Mouse (Mus musculus): ENCODE data around the gene Slc43a1. TPM values are rescaled to one million over a fixed set of nuclear protein-coding genes. Genes with fewer than 3 reads are reported as not detected.
"Not testable (repeated sequence)": the region's sequence is repeated elsewhere in the genome, so short reads cannot be mapped to it uniquely, and the experiment has no call there.

Slc43a1 gene
- total and polyA plus RNA-seq, 2 experiments from 2014 or later: 0.46 to 1.8 TPM

DNA sequence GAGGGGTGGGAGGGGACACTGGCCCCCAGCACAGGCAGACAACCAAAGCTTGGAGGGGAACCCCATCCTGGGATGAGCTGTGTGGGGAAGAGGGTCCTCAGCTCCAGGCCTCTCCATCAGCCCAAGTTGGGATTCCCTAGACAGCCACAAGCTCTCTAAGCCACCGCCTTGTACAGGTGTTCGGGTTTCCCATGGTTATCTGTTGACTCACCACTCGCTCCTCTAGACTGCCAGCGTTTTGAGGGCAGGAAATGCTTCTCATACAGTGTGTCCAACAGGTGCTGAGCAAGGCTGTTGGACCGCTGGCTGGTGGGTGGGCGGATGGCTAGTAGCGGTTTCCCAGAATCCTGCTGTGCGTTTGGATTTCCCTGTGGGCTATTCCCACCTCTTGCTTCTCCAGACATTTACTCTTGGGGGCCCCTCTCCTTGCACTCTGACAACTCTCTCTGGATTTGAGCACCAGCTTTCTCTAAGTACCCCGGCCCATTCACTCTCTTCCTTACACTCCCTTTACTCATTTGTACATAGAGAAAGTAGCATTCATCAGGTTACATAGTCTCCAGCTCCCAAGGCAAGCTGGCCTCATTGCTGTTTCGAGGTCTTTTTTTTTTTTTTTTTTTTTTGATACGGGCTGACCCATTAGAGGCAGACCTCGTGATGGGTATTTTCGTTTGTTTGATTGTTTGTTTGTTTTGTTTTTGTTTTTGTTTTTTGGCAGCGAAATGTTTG lies 50.8 kb downstream of the Slc43a1 start:
- H3K4me3 ChIP-seq (ENCODE audit: low read depth, low read length): peak overlapping the region; percentile 25
- no peaks in the 10 kb centered on the region for H3K36me3 ChIP-seq (ENCODE audit: insufficient read depth, low read length)
- H3K9ac ChIP-seq (replicated peaks; ENCODE audit: low read length, poor library complexity, severe bottlenecking): peak overlapping the region; percentile 1; the same call in 1 of the 2 replicates
- WGBS: 10% methylated on average over 14 of the region's 14 CpGs
- no peak for DNase-seq (ENCODE audit: low spot score)
- H3K4me2 ChIP-seq (ENCODE audit: low read depth, low read length, poor library complexity, severe bottlenecking): peak overlapping the region; percentile 46
- peaks cover 10% of the 10 kb centered on the region; the same call in 1 of the 2 replicates for H3K4me1 ChIP-seq (ENCODE audit: insufficient read depth, low read length)
- ATAC-seq (ENCODE audit: low FRiP score): no peak
- TF ChIP-seq CTCF (IDR thresholded peaks at IDR 0.05): no peak
- peaks cover 20% of the 10 kb centered on the region; the same call in 1 of the 2 replicates for H3K27me3 ChIP-seq (ENCODE audit: insufficient read depth, low read length)
- no peak overlapping the region for H3K27ac ChIP-seq (ENCODE audit: low read depth, low read length)
- H3K9me3 ChIP-seq (ENCODE audit: low read length): no peaks in the 10 kb centered on the region

DNA sequence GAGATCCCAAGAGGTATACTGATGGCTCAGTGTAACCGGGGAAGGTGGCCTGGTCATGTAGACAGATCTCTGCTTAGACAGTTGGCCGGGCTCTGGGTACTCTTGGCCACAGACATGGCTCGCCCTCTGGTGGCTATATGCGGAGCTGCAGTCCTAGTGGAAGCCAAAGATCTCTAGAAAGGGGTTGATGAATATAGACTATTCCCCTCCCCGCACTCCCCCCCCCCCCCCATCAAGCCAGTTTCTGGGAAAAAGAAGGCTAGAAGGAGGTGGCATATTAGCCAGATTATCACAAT lies 51.3 kb downstream of the Slc43a1 start:
- no peaks in the 10 kb centered on the region for H3K9me3 ChIP-seq (ENCODE audit: low read length)
- 0% methylated on average over 5 of the region's 5 CpGs for WGBS
- ATAC-seq (ENCODE audit: low FRiP score) (no peak), DNase-seq (ENCODE audit: low spot score) (peak; percentile 85)
- H3K27ac ChIP-seq (ENCODE audit: low read depth, low read length): no peak overlapping the region
- H3K9ac ChIP-seq (replicated peaks; ENCODE audit: low read length, poor library complexity, severe bottlenecking): no peak overlapping the region
- H3K4me1 ChIP-seq (ENCODE audit: insufficient read depth, low read length): peaks cover 10% of the 10 kb centered on the region; the same call in 1 of the 2 replicates
- TF ChIP-seq CTCF (IDR thresholded peaks at IDR 0.05): peak; percentile 81
- no peak overlapping the region for H3K4me3 ChIP-seq (ENCODE audit: low read depth, low read length)
- H3K4me2 ChIP-seq (ENCODE audit: low read depth, low read length, poor library complexity, severe bottlenecking): no peak overlapping the region
- no peaks in the 10 kb centered on the region for H3K36me3 ChIP-seq (ENCODE audit: insufficient read depth, low read length)
- peaks cover 19% of the 10 kb centered on the region; the same call in 1 of the 2 replicates for H3K27me3 ChIP-seq (ENCODE audit: insufficient read depth, low read length)

DNA sequence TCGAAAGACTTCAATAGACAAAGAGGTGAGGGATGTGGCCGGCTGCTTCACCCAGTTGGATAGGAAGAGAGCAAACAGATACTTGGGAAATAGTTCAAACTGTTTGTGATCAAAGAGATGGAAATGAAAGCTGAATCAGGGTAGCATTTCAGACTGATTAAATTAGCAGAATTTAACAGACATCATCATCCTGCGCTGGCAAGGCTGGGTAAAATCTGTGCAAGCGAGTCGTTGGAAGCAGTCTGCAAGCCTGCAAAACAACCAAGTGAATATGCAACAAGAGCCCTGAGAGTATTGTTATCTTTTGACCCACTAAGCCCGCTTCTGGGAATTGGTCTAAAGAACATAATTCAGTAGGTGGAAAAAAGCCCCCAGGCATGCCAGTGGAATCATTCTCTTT lies 54.7 kb downstream of the Slc43a1 start:
- no peak for DNase-seq (ENCODE audit: low spot score)
- no peak overlapping the region for H3K27ac ChIP-seq (ENCODE audit: low read depth, low read length)
- no peak for ATAC-seq (ENCODE audit: low FRiP score)

DNA sequence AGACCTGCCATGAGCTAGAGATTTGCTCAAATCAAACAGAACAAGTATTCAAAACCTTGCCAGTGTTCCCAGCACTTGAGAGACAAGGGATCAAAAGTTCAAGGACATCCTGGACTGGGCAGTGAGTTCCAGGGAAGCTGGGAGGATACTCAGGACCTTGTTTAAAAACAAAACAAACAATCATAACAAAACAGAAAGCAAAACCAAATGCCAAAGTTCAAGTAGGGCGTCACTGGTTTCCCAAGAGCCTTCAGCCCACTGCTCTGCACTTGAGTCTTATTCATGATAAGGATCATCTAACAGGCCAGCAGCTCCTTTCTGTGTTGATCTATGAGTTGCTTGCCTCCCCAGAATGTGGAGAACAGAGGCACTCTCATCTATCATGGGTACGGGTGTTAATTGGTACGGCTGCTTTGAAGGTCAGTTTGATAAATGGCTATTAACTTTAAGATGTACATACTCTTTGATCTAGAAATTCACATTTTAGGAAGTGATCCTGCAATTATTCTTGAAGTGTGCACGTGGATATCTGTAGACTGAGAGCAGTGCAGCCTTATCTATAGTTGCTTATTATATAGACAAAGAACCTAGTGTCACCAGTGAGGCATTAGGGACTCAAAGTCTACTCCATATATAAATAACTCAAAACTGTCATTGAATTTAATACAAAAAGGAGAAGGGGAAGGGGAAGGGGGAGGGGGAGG lies 57.0 kb downstream of the Slc43a1 start:
- no peak for TF ChIP-seq CTCF (IDR thresholded peaks at IDR 0.05)

More for the DNA sequence above, 54.7 kb downstream of the Slc43a1 start:
- no peaks in the 10 kb centered on the region for H3K9me3 ChIP-seq (ENCODE audit: low read length)
- TF ChIP-seq CTCF (IDR thresholded peaks at IDR 0.05): no peak
- H3K4me1 ChIP-seq (ENCODE audit: insufficient read depth, low read length): 0 out of 2 replicates have a peak, but pooled peaks cover 5% of the 10 kb centered on the region
- no peak overlapping the region for H3K4me3 ChIP-seq (ENCODE audit: low read depth, low read length)
- 33% methylated on average over 6 of the region's 6 CpGs for WGBS
- no peak overlapping the region for H3K9ac ChIP-seq (replicated peaks; ENCODE audit: low read length, poor library complexity, severe bottlenecking)
- no peaks in the 10 kb centered on the region for H3K36me3 ChIP-seq (ENCODE audit: insufficient read depth, low read length)
- H3K4me2 ChIP-seq (ENCODE audit: low read depth, low read length, poor library complexity, severe bottlenecking): 0 out of 2 replicates have a peak overlapping the region, but pooled peaks have one; percentile 4
- 0 out of 2 replicates have a peak, but pooled peaks cover 13% of the 10 kb centered on the region for H3K27me3 ChIP-seq (ENCODE audit: insufficient read depth, low read length)

DNA sequence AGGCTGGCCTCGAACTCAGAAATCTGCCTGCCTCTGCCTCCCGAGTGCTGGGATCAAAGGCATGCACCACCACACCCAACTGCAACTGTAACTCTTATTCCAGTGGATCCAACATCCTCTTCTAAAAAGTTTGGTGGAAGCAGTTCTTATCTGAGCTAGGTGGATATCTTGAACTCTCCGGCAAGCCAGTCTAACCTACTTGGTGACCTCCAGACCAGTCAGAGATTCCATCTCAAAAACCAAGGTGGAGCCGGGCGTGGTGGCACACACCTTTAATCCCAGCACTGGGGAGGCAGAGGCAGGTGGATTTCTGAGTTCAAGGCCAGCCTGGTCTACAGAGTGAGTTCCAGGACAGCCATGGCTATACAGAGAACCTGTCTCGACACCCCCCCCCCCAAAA lies 58.0 kb downstream of the Slc43a1 start:
- H3K4me3 ChIP-seq (ENCODE audit: low read depth, low read length); H3K27ac ChIP-seq (ENCODE audit: low read depth, low read length); H3K4me2 ChIP-seq (ENCODE audit: low read depth, low read length, poor library complexity, severe bottlenecking); ATAC-seq (ENCODE audit: low FRiP score); H3K9me3 ChIP-seq (ENCODE audit: low read length); H3K9ac ChIP-seq (replicated peaks; ENCODE audit: low read length, poor library complexity, severe bottlenecking); H3K27me3 ChIP-seq (ENCODE audit: insufficient read depth, low read length); H3K36me3 ChIP-seq (ENCODE audit: insufficient read depth, low read length); DNase-seq (ENCODE audit: low spot score); H3K4me1 ChIP-seq (ENCODE audit: insufficient read depth, low read length): not testable (repeated sequence)
- WGBS: 94% methylated on average over 6 of the region's 6 CpGs

More for the DNA sequence above, 57.0 kb downstream of the Slc43a1 start:
- no peak overlapping the region for H3K4me2 ChIP-seq (ENCODE audit: low read depth, low read length, poor library complexity, severe bottlenecking)
- DNase-seq (ENCODE audit: low spot score): no peak
- H3K4me3 ChIP-seq (ENCODE audit: low read depth, low read length): no peak overlapping the region
- no peaks in the 10 kb centered on the region for H3K9me3 ChIP-seq (ENCODE audit: low read length)
- no peak for ATAC-seq (ENCODE audit: low FRiP score)
- H3K4me1 ChIP-seq (ENCODE audit: insufficient read depth, low read length): no peaks in the 10 kb centered on the region
- no peaks in the 10 kb centered on the region for H3K36me3 ChIP-seq (ENCODE audit: insufficient read depth, low read length)
- 69% methylated on average over 4 of the region's 4 CpGs for WGBS
- no peak overlapping the region for H3K9ac ChIP-seq (replicated peaks; ENCODE audit: low read length, poor library complexity, severe bottlenecking)
- 0 out of 2 replicates have a peak, but pooled peaks cover 2% of the 10 kb centered on the region for H3K27me3 ChIP-seq (ENCODE audit: insufficient read depth, low read length)
- no peak overlapping the region for H3K27ac ChIP-seq (ENCODE audit: low read depth, low read length)

DNA sequence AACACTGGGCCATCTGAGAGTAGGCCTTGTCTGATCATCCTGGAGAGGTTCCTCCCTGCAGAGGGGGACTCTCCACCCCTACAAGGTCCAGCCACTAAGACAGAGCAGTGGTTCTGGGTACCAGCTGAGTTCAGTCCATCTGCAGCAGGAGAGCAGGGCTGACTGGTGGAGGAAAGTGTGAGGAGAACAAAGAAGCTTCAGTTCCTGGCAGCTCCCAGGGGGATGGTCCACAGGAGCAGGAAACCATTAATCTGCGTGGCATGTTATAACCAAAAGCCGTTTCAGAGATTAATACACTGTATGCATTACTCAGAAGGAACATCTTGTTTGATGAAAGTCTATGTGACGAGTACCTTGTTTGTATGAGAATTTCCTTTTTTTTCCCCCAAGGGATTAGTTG lies 74.1 kb downstream of the Slc43a1 start:
- ATAC-seq (ENCODE audit: low FRiP score): no peak
- 60% methylated on average over 3 of the region's 3 CpGs for WGBS
- DNase-seq (ENCODE audit: low spot score): no peak

More for the DNA sequence above, 74.1 kb downstream of the Slc43a1 start:
- no peak overlapping the region for H3K27ac ChIP-seq (ENCODE audit: low read depth, low read length)
- TF ChIP-seq CTCF (IDR thresholded peaks at IDR 0.05): no peak
- no peaks in the 10 kb centered on the region for H3K4me1 ChIP-seq (ENCODE audit: insufficient read depth, low read length)
- no peak overlapping the region for H3K4me2 ChIP-seq (ENCODE audit: low read depth, low read length, poor library complexity, severe bottlenecking)
- no peaks in the 10 kb centered on the region for H3K27me3 ChIP-seq (ENCODE audit: insufficient read depth, low read length)
- H3K36me3 ChIP-seq (ENCODE audit: insufficient read depth, low read length): no peaks in the 10 kb centered on the region
- H3K4me3 ChIP-seq (ENCODE audit: low read depth, low read length): no peak overlapping the region
- H3K9me3 ChIP-seq (ENCODE audit: low read length): no peaks in the 10 kb centered on the region
- no peak overlapping the region for H3K9ac ChIP-seq (replicated peaks; ENCODE audit: low read length, poor library complexity, severe bottlenecking)

Other genes with a start within 250 kb of the Slc43a1 start
- gene Ctnnd1, start 188.1 kb upstream of the Slc43a1 start, total RNA-seq (2014; rRNA removed): 81.1 and 82.9 TPM in 2 replicates
- 13.7 and 15.8 TPM in 2 replicates for gene Ctnnd1, start 188.1 kb upstream of the Slc43a1 start, polyA plus RNA-seq (2015; fragmentation: Nextera tagmentation; extraction: Ambion mirVana)
- not detected in 2 replicates for gene Btbd18, start 179.8 kb upstream of the Slc43a1 start, total RNA-seq (2014; rRNA removed)
- 0.27 and 0.35 TPM in 2 replicates for gene Btbd18, start 179.8 kb upstream of the Slc43a1 start, polyA plus RNA-seq (2015; fragmentation: Nextera tagmentation; extraction: Ambion mirVana)
- gene Selenoh, start 168.1 kb upstream of the Slc43a1 start, total RNA-seq (2014; rRNA removed): 180 and 269 TPM in 2 replicates
- gene Selenoh, start 168.1 kb upstream of the Slc43a1 start, polyA plus RNA-seq (2015; fragmentation: Nextera tagmentation; extraction: Ambion mirVana): 210 and 211 TPM in 2 replicates
- not detected in 2 replicates for gene Gm28635, start 160.8 kb upstream of the Slc43a1 start, total RNA-seq (2014; rRNA removed)
- not detected in 2 replicates for gene Gm28635, start 160.8 kb upstream of the Slc43a1 start, polyA plus RNA-seq (2015; fragmentation: Nextera tagmentation; extraction: Ambion mirVana)
- 43.0 and 45.3 TPM in 2 replicates for gene Med19, start 160.4 kb upstream of the Slc43a1 start, total RNA-seq (2014; rRNA removed)
- 47.4 and 49.5 TPM in 2 replicates for gene Med19, start 160.4 kb upstream of the Slc43a1 start, polyA plus RNA-seq (2015; fragmentation: Nextera tagmentation; extraction: Ambion mirVana)
- 149 and 154 TPM in 2 replicates for gene Tmx2, start 159.7 kb upstream of the Slc43a1 start, total RNA-seq (2014; rRNA removed)
- 303 and 328 TPM in 2 replicates for gene Tmx2, start 159.7 kb upstream of the Slc43a1 start, polyA plus RNA-seq (2015; fragmentation: Nextera tagmentation; extraction: Ambion mirVana)
- 39.0 and 39.4 TPM in 2 replicates for gene Zdhhc5, start 123.7 kb upstream of the Slc43a1 start, total RNA-seq (2014; rRNA removed)
- gene Zdhhc5, start 123.7 kb upstream of the Slc43a1 start, polyA plus RNA-seq (2015; fragmentation: Nextera tagmentation; extraction: Ambion mirVana): 14.5 and 17.9 TPM in 2 replicates
- gene Clp1, start 111.5 kb upstream of the Slc43a1 start, total RNA-seq (2014; rRNA removed): 12.6 TPM in 2 replicates
- gene Clp1, start 111.5 kb upstream of the Slc43a1 start, polyA plus RNA-seq (2015; fragmentation: Nextera tagmentation; extraction: Ambion mirVana): 12.5 and 13.4 TPM in 2 replicates
- gene Ypel4, start 104.8 kb upstream of the Slc43a1 start, total RNA-seq (2014; rRNA removed): 12.9 and 15.0 TPM in 2 replicates
- 14.3 and 14.7 TPM in 2 replicates for gene Ypel4, start 104.8 kb upstream of the Slc43a1 start, polyA plus RNA-seq (2015; fragmentation: Nextera tagmentation; extraction: Ambion mirVana)
- gene Gm19426, start 95.2 kb upstream of the Slc43a1 start, total RNA-seq (2014; rRNA removed): 0.88 and 1.1 TPM in 2 replicates
- gene Gm19426, start 95.2 kb upstream of the Slc43a1 start, polyA plus RNA-seq (2015; fragmentation: Nextera tagmentation; extraction: Ambion mirVana): 2.1 and 2.4 TPM in 2 replicates
- gene Serping1, start 63.4 kb upstream of the Slc43a1 start, total RNA-seq (2014; rRNA removed): 19.9 and 20.9 TPM in 2 replicates
- 30.6 and 31.9 TPM in 2 replicates for gene Serping1, start 63.4 kb upstream of the Slc43a1 start, polyA plus RNA-seq (2015; fragmentation: Nextera tagmentation; extraction: Ambion mirVana)
- 14.0 and 16.5 TPM in 2 replicates for gene Ube2l6, start 40.0 kb upstream of the Slc43a1 start, total RNA-seq (2014; rRNA removed)
- 14.2 and 15.1 TPM in 2 replicates for gene Ube2l6, start 40.0 kb upstream of the Slc43a1 start, polyA plus RNA-seq (2015; fragmentation: Nextera tagmentation; extraction: Ambion mirVana)
- not detected in 2 replicates for gene Smtnl1, start 16.2 kb upstream of the Slc43a1 start, total RNA-seq (2014; rRNA removed)
- not detected in 2 replicates for gene Smtnl1, start 16.2 kb upstream of the Slc43a1 start, polyA plus RNA-seq (2015; fragmentation: Nextera tagmentation; extraction: Ambion mirVana)
- 43.6 and 62.5 TPM in 2 replicates for gene Timm10, start 11.9 kb upstream of the Slc43a1 start, total RNA-seq (2014; rRNA removed)
- 85.0 and 99.0 TPM in 2 replicates for gene Timm10, start 11.9 kb upstream of the Slc43a1 start, polyA plus RNA-seq (2015; fragmentation: Nextera tagmentation; extraction: Ambion mirVana)
- gene Rtn4rl2, start 47.9 kb downstream of the Slc43a1 start, total RNA-seq (2014; rRNA removed): 7.7 and 11.4 TPM in 2 replicates
- 6.3 and 6.5 TPM in 2 replicates for gene Rtn4rl2, start 47.9 kb downstream of the Slc43a1 start, polyA plus RNA-seq (2015; fragmentation: Nextera tagmentation; extraction: Ambion mirVana)
- gene Slc43a3, start 97.7 kb downstream of the Slc43a1 start, total RNA-seq (2014; rRNA removed): 1.7 and 2.0 TPM in 2 replicates
- 1.9 and 2.0 TPM in 2 replicates for gene Slc43a3, start 97.7 kb downstream of the Slc43a1 start, polyA plus RNA-seq (2015; fragmentation: Nextera tagmentation; extraction: Ambion mirVana)
- gene Prg2, start 141.6 kb downstream of the Slc43a1 start, total RNA-seq (2014; rRNA removed): not detected in 2 replicates
- not detected in 2 replicates for gene Prg2, start 141.6 kb downstream of the Slc43a1 start, polyA plus RNA-seq (2015; fragmentation: Nextera tagmentation; extraction: Ambion mirVana)
- not detected in 2 replicates for gene Prg3, start 149.4 kb downstream of the Slc43a1 start, total RNA-seq (2014; rRNA removed)
- not detected in 2 replicates for gene Prg3, start 149.4 kb downstream of the Slc43a1 start, polyA plus RNA-seq (2015; fragmentation: Nextera tagmentation; extraction: Ambion mirVana)
- 137 and 153 TPM in 2 replicates for gene Ssrp1, start 198.4 kb downstream of the Slc43a1 start, total RNA-seq (2014; rRNA removed)
- gene Ssrp1, start 198.4 kb downstream of the Slc43a1 start, polyA plus RNA-seq (2015; fragmentation: Nextera tagmentation; extraction: Ambion mirVana): 123 TPM in 2 replicates
- gene P2rx3, start 198.6 kb downstream of the Slc43a1 start, total RNA-seq (2014; rRNA removed): 0.14 and 2.7 TPM in 2 replicates
- 0.48 and 0.88 TPM in 2 replicates for gene P2rx3, start 198.6 kb downstream of the Slc43a1 start, polyA plus RNA-seq (2015; fragmentation: Nextera tagmentation; extraction: Ambion mirVana)
- gene Tnks1bp1, start 209.2 kb downstream of the Slc43a1 start, total RNA-seq (2014; rRNA removed): 86.8 and 102 TPM in 2 replicates
- 18.0 and 18.8 TPM in 2 replicates for gene Tnks1bp1, start 209.2 kb downstream of the Slc43a1 start, polyA plus RNA-seq (2015; fragmentation: Nextera tagmentation; extraction: Ambion mirVana)

Measured in midbrain, postnatal 0 days (tissue).